Mouse (Mus musculus): Measurements from ENCODE around the gene Trim41. TPM values are rescaled to one million over a fixed set of nuclear protein-coding genes. Genes with fewer than 3 reads are reported as not detected.

The Trim41 gene
- total RNA-seq (2023) = 38.5 and 69.4 TPM in 2 replicates

GRCm38 (mm10) chr11:48816800-48817665, at the start of gene Trim41:
Trim41 (minus strand) TSS chr11:48817353.

DNA sequence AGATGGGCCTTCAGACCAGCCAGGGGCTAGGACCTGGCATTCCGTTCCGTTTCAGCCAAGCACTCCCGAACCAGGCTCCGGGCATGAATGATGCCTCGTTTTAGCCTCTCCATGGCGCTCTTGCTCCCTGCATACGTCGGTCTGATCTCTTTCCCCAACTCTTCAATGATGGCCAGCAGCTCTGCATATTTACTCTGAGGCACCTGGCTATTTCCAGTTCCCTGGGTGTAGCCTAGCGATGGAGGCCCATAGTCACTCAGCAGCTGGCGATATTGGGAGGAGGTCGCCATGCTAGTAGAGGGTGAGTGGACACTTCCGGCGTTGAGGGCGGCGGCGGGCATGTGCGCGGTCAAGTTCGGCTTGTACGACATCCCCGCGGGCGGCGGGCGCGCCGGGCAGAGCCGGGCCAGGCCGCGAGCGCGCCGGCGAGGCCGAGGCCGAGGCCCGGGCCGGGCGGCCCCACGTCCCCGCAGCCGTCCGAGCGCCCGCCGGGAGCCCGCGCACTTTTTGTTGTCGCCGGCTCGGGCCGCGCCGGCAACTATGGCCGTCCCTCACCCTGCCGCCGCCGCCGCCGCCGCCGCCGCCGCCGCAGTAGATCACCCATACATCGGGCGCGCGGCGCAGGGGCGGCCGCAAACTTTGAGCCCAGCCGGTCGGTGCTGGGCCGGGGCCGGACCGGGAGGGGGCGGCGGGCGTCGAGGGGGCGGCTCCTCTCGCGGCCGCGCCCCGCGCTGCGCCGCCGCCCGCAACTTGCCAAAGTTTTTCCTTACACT, 9.0 kb upstream of the Trim41 start, which contains the start of the genes Trim7 and Gm12184:
TSS of gene Trim7 (plus strand) at position 162 of the 773 bp plus-strand sequence.
TSS of gene Gm12184 (minus strand) at position 677 of the 773 bp plus-strand sequence.

GRCm38 (mm10) chr11:48799921-48800701, 17.0 kb downstream of the Trim41 start, which contains the start of gene Rack1:
Rack1 (plus strand) TSS chr11:48800332.

Other genes with a start within 250 kb of the Trim41 start
- 371 and 385 TPM in 2 replicates for gene Rack1, start 17.0 kb downstream of the Trim41 start, total RNA-seq (2023)
- 0.16 and 0.48 TPM in 2 replicates for gene Trim7, start 8.8 kb upstream of the Trim41 start, total RNA-seq (2023)
- gene Gm12184, start 9.3 kb upstream of the Trim41 start, total RNA-seq (2023) = 0.66 and 0.95 TPM in 2 replicates
- 11.6 and 16.1 TPM in 2 replicates for gene Irgm1, start 54.3 kb upstream of the Trim41 start, total RNA-seq (2023)
- 0.79 and 2.0 TPM in 2 replicates for gene Gm5431, start 84.9 kb upstream of the Trim41 start, total RNA-seq (2023)
- gene Psme2b, start 128.8 kb upstream of the Trim41 start, total RNA-seq (2023) = 13.1 and 13.2 TPM in 2 replicates
- 0.16 and 0.18 TPM in 2 replicates for gene Olfr56, start 161.5 kb upstream of the Trim41 start, total RNA-seq (2023)
- 23.7 and 28.4 TPM in 2 replicates for gene 9930111J21Rik1, start 162.0 kb upstream of the Trim41 start, total RNA-seq (2023)
- gene Gm12185, start 174.9 kb upstream of the Trim41 start, total RNA-seq (2023) = 0.38 and 0.70 TPM in 2 replicates
- 0.25 TPM in 1 of 2 replicates, not detected in the other for gene Tgtp1, start 176.8 kb upstream of the Trim41 start, total RNA-seq (2023)
- 31.0 and 31.9 TPM in 2 replicates for gene 9930111J21Rik2, start 233.9 kb upstream of the Trim41 start, total RNA-seq (2023)
- gene Tgtp2, start 246.9 kb upstream of the Trim41 start, total RNA-seq (2023) = 0.25 and 0.52 TPM in 2 replicates

Data from neutrophil, adult 65 days (primary cell).